Mouse (Mus musculus) neural tube, embryonic 14.5 days (tissue): Measurements from ENCODE around the gene Bcas2. TPM values are rescaled to one million over a fixed set of nuclear protein-coding genes. Genes with fewer than 3 reads are reported as not detected.
A peak's percentile ranks its signal among the peaks of the same experiment; 100 is the strongest.

Source experiments
- ATAC-seq: fragments of 200-750 bp; cut with Nextera tagmentation; 2 replicates; pipeline ENCODE4 v1.8.0; 2017; ENCODE audit warnings: low read depth, mild to moderate bottlenecking, moderate TSS enrichment, moderate library complexity
- H3K27ac ChIP-seq: fragments of 300-500 bp; sonication (generic); 2 replicates; pipeline ENCODE4 v1.5.1; 2014; ENCODE audit warnings: low read depth, mild to moderate bottlenecking, control low read depth, low read length, moderate library complexity, mixed read lengths
- H3K27me3 ChIP-seq: fragments of 300-500 bp; sonication (generic); 2 replicates; pipeline ENCODE4 v1.6.1; 2014; ENCODE audit warnings: low read length; ENCODE audit not compliant: control insufficient read depth, insufficient read depth
- H3K36me3 ChIP-seq: fragments of 300-500 bp; sonication (generic); 2 replicates; pipeline ENCODE4 v1.6.1; 2014; ENCODE audit warnings: low read length, mixed read lengths; ENCODE audit not compliant: control insufficient read depth, insufficient read depth
- H3K4me1 ChIP-seq: fragments of 300-500 bp; sonication (generic); 2 replicates; pipeline ENCODE4 v1.6.1; 2014; ENCODE audit warnings: low read length; ENCODE audit not compliant: control insufficient read depth, insufficient read depth
- H3K4me2 ChIP-seq: fragments of 300-500 bp; sonication (generic); 2 replicates; pipeline ENCODE4 v1.6.1; 2014; ENCODE audit warnings: mild to moderate bottlenecking, low read depth, low read length, control low read depth
- H3K4me3 ChIP-seq: fragments of 300-500 bp; sonication (generic); 2 replicates; pipeline ENCODE4 v1.5.1; 2014; ENCODE audit warnings: low read depth, low read length, control low read depth, mixed read lengths
- H3K9ac ChIP-seq: fragments of 300-500 bp; sonication (generic); replicated peaks from 2 replicates; pipeline ENCODE4 v1.6.1; 2014; ENCODE audit warnings: low read depth, mild to moderate bottlenecking, control low read depth, low read length, mixed read lengths
- H3K9me3 ChIP-seq: fragments of 300-500 bp; sonication (generic); 2 replicates; pipeline ENCODE4 v1.6.1; 2016; ENCODE audit warnings: low read length; ENCODE audit not compliant: control insufficient read depth
- WGBS: fragments of 180-500 bp; shearing (Covaris S2); extraction: QIAGEN DNeasy Blood & Tissue Kit; methylation state at CpG from one replicate; pipeline ENCODE4 v1.1.7; 2014; 5-methylcytosine and 5-hydroxymethylcytosine counted together
- polyA plus RNA-seq: library from polyadenylated mRNA; unstranded; fragments of >200 nt; fragmentation: Nextera tagmentation; extraction: Ambion mirVana; gene quantifications from 2 replicates; pipeline ENCODE4 v1.2.1, GENCODE M21; 2014

Bcas2 gene
- 193 and 207 TPM in 2 replicates for polyA plus RNA-seq

DNA sequence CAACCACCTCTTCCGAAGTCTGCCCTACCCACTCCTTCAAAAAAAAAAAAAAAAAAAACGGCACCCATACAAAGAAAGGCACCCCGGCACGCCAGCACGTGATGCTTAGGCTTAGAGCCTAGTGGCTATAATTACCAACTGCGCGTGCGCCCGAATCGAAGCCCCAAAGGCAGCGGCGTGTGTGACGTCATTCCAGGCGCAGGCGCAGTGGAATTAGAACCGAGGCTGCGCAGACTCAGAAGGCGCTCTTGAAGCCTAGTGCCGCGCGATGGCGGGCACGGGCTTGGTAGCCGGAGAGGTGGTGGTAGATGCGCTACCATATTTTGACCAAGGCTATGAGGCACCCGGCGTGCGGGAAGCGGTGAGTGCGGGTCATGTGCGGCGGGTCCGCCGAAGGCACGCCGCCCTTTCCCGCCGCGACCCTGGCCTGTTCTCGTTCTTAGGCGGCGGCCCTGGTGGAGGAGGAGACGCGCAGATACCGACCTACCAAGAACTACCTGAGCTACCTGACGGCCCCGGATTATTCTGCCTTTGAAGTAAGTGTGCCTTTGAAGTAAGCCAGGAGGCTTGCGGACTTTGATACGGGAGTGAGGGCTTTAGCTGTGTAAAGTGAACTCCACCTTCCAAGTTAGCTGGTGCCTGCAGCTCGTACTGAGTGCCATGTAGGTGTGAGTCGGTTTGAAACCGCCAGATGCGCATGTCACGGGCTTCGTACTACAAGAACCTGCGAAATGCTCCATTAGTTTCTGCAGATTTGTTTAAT lies at the start of gene Bcas2:
Gene Bcas2 (plus strand): TSS at position 151 of the 763 bp plus-strand sequence.
- Histone ChIP-seq H3K9ac (peak within 1 kb of the TSS; percentile 86), H3K36me3 (peaks cover 22% of the 10 kb centered on the region), H3K4me2 (peak within 1 kb of the TSS; percentile 88), H3K27ac (peak within 1 kb of the TSS; percentile 78), H3K9me3 (no peaks in the 10 kb centered on the region), H3K27me3 (no peaks in the 10 kb centered on the region), H3K4me3 (peak within 1 kb of the TSS; percentile 86), H3K4me1 (peaks cover 7% of the 10 kb centered on the region)
- ATAC-seq = peak; percentile 97
- WGBS = under 1% methylated on average over 56 of the region's 56 CpGs

DNA sequence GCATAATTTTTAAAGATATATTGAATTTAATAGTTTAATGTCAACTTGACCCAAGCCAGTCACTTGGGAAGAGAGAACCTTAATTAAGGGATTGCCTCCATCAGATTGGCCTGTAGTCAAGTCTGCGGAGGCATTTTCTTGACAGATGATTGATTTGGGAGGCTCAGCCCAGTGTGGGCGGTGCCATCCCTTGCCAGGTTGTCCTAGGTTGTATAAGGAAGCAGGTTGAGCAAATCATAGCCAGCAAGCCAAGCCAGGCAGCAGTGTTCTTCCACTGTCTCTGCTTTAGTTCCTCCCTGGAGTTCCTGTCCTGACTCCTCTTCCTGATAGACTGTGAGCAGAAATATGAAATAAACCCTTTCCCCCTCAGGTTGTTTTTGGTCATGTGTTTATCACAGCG lies 47.8 kb upstream of the Bcas2 start:
- H3K27ac ChIP-seq = no peak overlapping the region
- H3K4me1 ChIP-seq = 0 out of 2 replicates have a peak, but pooled peaks cover 2% of the 10 kb centered on the region
- H3K27me3 ChIP-seq = peaks cover 4% of the 10 kb centered on the region; the same call in 1 of the 2 replicates
- H3K36me3 ChIP-seq = no peaks in the 10 kb centered on the region
- WGBS = 83% methylated on average over 3 of the region's 3 CpGs
- H3K9me3 ChIP-seq = no peaks in the 10 kb centered on the region
- no peak overlapping the region for H3K4me3 ChIP-seq
- H3K4me2 ChIP-seq = no peak overlapping the region
- no peak overlapping the region for H3K9ac ChIP-seq
- ATAC-seq = no peak

DNA sequence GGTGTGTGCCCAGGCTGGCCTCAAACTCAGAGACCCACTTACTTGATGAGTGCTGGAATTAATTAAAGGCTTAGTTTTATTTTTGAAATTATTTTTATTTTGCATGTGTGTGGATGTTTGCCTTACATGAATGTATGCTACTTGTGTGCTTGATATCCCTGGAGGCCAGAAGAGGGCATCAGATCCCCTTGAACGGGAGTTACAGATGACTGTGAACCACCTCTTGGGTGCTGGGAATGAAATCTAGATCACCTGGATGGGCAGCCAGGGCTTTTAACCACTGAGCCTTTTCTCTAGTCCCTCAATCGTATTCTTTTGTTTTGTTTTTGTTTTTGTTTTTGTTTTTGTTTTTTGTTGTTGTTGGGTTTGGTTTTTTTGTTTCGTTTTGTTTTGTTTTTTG lies 45.3 kb upstream of the Bcas2 start:
- Histone ChIP-seq H3K27me3 (peaks cover 4% of the 10 kb centered on the region; the same call in 1 of the 2 replicates), H3K4me2 (no peak overlapping the region), H3K36me3 (no peaks in the 10 kb centered on the region), H3K27ac (no peak overlapping the region), H3K4me1 (0 out of 2 replicates have a peak, but pooled peaks cover 2% of the 10 kb centered on the region), H3K9ac (no peak overlapping the region), H3K4me3 (no peak overlapping the region), H3K9me3 (no peaks in the 10 kb centered on the region)
- WGBS = 93% methylated on average over 3 of the region's 3 CpGs
- no peak for ATAC-seq

DNA sequence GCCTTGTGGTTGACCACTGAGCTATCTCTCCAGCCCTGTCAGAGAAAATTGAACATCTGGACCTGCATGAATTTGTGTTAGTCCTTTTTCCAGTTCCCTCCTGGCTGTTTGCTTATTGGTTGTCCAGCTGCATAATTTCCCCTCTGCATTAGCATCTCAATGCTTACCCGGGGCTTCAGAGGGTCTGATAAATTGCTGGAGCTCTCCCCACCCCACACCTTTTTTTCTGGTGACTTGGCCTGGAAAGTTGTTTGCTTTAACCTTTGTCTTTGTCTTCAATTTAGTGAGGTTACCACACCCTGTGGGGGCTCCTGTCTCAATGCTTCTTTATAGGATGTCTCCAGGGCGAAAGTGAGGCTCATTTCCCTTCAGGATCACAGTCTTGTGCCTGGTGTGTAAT lies 44.3 kb upstream of the Bcas2 start:
- WGBS = 7% methylated on average over 2 of the region's 2 CpGs

DNA sequence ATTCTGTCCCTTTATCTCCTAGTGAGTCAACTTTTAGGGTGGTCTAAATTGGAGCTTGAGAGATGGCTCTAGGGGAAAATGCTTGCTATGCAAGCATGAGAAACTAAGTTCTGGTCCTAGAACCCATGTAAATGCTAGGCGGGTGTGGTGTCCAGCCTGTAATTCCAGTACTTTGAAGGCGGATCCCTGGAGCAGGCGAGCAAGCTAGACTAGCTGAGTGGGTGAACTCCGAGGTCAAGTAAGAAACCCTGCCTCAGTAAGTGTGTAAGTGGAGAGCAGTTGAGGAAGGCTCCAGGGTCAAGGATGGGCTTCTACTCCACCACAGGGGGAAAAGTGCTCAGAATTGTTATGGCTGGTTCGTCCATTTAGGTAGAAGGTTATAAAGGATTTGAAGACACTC lies 43.7 kb upstream of the Bcas2 start:
- Histone ChIP-seq H3K9ac (no peak overlapping the region), H3K27ac (no peak overlapping the region), H3K4me2 (no peak overlapping the region), H3K9me3 (no peaks in the 10 kb centered on the region), H3K27me3 (peaks cover 4% of the 10 kb centered on the region; the same call in 1 of the 2 replicates), H3K36me3 (no peaks in the 10 kb centered on the region), H3K4me1 (0 out of 2 replicates have a peak, but pooled peaks cover 2% of the 10 kb centered on the region), H3K4me3 (no peak overlapping the region)
- ATAC-seq = no peak
- WGBS = 60% methylated on average over 5 of the region's 5 CpGs

More for the DNA sequence above, 44.3 kb upstream of the Bcas2 start:
- Histone ChIP-seq H3K9me3 (no peaks in the 10 kb centered on the region), H3K4me2 (no peak overlapping the region), H3K36me3 (no peaks in the 10 kb centered on the region), H3K9ac (no peak overlapping the region), H3K4me3 (no peak overlapping the region), H3K4me1 (0 out of 2 replicates have a peak, but pooled peaks cover 2% of the 10 kb centered on the region), H3K27me3 (peaks cover 4% of the 10 kb centered on the region; the same call in 1 of the 2 replicates), H3K27ac (no peak overlapping the region)
- no peak for ATAC-seq

DNA sequence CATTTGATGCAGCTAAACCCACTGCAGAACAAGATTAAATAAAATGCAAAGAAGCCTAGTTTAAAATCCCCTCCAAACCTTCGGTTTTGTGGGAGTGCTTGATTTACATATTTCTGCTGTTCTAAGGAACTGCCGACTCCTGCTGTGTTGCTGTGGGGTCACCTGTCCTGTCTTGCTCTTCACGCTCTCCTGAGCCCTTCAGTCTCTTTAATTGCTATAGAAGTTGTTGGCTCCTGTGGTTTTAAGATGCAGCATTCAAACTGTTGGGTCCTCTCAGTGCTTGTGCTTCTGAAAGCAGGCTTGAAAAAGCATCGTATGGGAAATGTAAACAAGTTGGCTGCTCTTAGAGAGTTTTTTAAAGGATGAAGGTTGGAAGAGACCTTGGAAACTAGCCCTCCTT lies 43.2 kb upstream of the Bcas2 start:
- Histone ChIP-seq H3K27me3 (peaks cover 4% of the 10 kb centered on the region; the same call in 1 of the 2 replicates), H3K4me3 (no peak overlapping the region), H3K4me2 (no peak overlapping the region), H3K36me3 (no peaks in the 10 kb centered on the region), H3K4me1 (0 out of 2 replicates have a peak, but pooled peaks cover 2% of the 10 kb centered on the region), H3K9me3 (no peaks in the 10 kb centered on the region), H3K27ac (no peak overlapping the region), H3K9ac (no peak overlapping the region)
- 26% methylated on average over 4 of the region's 4 CpGs for WGBS
- ATAC-seq = no peak

DNA sequence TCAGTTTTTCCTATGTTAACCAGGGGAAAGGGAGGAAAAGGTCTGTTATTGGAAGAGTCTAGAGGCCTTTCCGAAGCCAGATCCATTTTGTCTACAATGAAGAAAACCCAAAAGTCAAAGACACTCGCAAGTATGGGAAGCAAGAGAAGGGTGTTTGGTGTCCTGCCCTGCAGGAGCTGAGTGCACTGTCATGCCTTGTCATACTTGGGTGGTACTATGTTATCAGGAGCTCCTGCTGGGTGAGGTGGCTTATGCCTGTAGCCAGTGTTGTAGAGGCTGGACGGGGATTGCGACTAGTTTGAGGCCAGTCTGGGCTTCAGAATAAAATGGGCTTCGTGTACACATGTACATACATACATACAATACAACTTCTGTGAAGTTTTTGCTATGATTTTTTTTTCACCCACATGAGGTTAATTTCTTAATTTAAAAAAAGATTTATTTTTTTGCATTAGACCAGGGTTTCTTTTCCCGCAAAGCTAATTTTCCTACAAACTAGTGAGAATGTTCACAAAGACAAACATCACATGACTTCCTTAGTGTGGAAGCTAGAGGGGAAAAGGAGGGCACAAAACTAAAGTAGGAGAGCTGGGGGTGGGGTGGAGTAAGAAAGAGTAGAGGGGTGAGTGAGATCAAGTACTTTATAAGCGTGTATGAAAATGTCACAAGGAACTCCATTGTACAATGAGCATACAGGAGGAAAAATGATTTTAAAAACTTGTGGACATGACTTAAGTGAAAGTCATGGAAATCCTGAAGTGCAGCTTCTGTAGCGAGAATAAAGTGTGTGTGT lies 41.9 kb upstream of the Bcas2 start:
- Histone ChIP-seq H3K4me2 (no peak overlapping the region), H3K4me3 (no peak overlapping the region), H3K9me3 (no peaks in the 10 kb centered on the region), H3K27ac (peak overlapping the region; percentile 48; the same call in 1 of the 2 replicates), H3K27me3 (peaks cover 4% of the 10 kb centered on the region; the same call in 1 of the 2 replicates), H3K9ac (no peak overlapping the region), H3K4me1 (0 out of 2 replicates have a peak, but pooled peaks cover 2% of the 10 kb centered on the region), H3K36me3 (no peaks in the 10 kb centered on the region)
- no peak for ATAC-seq
- 80% methylated on average over 8 of the region's 8 CpGs for WGBS

DNA sequence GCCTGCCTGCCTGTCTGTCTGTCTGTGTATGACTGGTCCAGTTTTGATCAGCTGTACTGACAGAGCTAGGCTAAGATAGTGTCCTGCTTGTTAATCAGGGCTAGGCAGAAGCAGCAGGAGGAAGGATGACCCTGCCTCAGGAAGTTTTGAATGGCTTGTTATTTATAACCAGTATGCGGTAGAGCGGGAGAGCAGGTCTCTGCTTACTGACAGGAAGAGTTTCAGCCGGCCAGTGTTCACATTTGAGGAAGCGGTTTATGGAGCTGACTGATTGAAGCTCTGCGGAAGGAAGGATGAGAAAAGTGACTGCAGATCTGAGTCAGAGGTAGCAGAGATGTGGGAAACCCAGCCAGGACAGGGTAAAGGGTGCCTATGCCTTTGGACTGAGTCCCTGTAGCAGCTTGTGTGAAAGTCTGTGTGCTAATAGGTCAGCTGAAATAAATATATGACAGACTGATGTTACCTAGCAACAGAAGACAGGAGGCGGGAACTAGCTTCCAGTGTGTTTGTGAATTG lies 41.2 kb upstream of the Bcas2 start:
- peak; percentile 61; the same call in 1 of the 2 replicates for ATAC-seq
- Histone ChIP-seq H3K27ac (peak overlapping the region; percentile 48), H3K4me2 (0 out of 2 replicates have a peak overlapping the region, but pooled peaks have one; percentile 18), H3K9me3 (no peaks in the 10 kb centered on the region), H3K9ac (no peak overlapping the region), H3K4me1 (0 out of 2 replicates have a peak, but pooled peaks cover 2% of the 10 kb centered on the region), H3K36me3 (no peaks in the 10 kb centered on the region), H3K27me3 (peaks cover 4% of the 10 kb centered on the region; the same call in 1 of the 2 replicates), H3K4me3 (no peak overlapping the region)
- WGBS = 17% methylated on average over 6 of the region's 6 CpGs
